Mouse (Mus musculus): ENCODE measurements around the gene Sco2. TPM values are rescaled to one million over a fixed set of nuclear protein-coding genes. Genes with fewer than 3 reads are reported as not detected.
A peak's percentile ranks its signal among the peaks of the same experiment; 100 is the strongest.

Sco2 gene
- polyA plus RNA-seq, 1 experiment from 2014 or later, result 5.6 TPM

DNA sequence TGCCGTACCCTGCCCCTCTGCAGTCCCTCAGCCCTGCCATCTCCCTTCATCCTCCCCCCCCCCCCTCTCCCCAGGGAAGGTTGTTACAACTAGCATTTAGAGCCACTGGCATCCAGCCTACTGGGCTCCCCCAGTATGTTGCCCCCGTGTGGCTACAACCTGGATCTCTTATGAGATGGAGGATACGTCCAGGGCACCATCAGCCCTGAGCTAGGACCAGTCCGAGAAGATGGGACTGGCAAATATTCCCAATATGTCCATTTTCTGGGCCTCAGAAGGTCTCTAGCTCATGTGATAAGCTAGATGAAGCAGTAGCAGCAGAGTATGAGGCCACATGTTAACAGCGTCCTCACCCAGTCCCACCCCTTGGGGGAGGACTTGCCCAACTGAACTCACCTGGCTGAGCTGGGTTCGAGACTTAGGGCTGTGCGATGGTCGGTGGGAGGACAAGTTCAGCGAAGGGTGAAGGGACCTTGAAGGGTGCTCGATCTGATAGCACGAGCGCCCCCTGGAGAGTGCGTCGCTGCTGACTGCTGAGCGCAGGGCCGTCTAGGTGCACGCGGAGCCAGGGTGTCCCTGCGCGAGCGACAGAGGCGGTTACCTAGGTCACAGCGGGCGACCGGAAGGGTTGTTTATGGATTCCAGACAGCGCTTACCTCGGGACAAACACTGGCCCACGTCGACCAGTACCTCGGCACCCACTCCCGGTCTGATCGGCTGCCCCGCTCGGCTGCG lies 452 bp downstream of the Sco2 start:
- Histone ChIP-seq H3K27me3 (replicated peaks) (peaks cover 25% of the 10 kb centered on the region), H3K27ac (ENCODE audit: poor library complexity, severe bottlenecking) (peak overlapping the region; percentile 89), H3K4me2 (peak overlapping the region; percentile 85), H3K4me3 (peak overlapping the region; percentile 71), H3K4me1 (replicated peaks) (peaks cover 24% of the 10 kb centered on the region), H3K9me3 (replicated peaks) (no peaks in the 10 kb centered on the region), H3K9ac (peak overlapping the region; percentile 78), H3K36me3 (peaks cover 44% of the 10 kb centered on the region)
- peak; percentile 89 for ATAC-seq (ENCODE audit: insufficient number of reproducible peaks, low FRiP score)
- WGBS, result 1% methylated on average over 35 of the region's 35 CpGs

DNA sequence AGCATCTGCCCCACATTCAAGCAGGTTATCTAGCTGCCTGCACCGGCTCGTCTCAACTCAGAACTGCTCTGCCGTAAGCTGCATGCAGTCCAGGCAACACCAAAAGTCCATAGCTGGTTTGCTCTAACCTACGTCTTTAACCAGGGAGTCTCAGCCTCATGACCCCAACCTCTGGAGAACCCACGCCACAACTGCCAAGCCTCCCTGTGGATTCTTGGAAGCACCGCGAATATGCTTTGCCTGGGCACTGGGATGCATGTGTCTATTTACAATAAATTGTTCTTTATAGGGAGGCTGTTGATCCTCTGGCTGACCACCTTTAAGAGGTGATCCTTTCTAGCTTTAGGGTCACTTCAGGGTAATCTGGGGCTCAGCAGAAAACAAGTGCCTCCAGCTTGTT lies 1.1 kb downstream of the Sco2 start:
- ATAC-seq (ENCODE audit: insufficient number of reproducible peaks, low FRiP score), result no peak
- Histone ChIP-seq H3K4me1 (replicated peaks) (peaks cover 19% of the 10 kb centered on the region), H3K9me3 (replicated peaks) (no peaks in the 10 kb centered on the region), H3K27ac (ENCODE audit: poor library complexity, severe bottlenecking) (no peak overlapping the region; the same call in 1 of the 2 replicates), H3K36me3 (peaks cover 50% of the 10 kb centered on the region), H3K9ac (peak overlapping the region; percentile 78), H3K27me3 (replicated peaks) (peaks cover 18% of the 10 kb centered on the region), H3K4me2 (peak overlapping the region; percentile 85), H3K4me3 (peak overlapping the region; percentile 71)
- 83% methylated on average over 7 of the region's 7 CpGs for WGBS

DNA sequence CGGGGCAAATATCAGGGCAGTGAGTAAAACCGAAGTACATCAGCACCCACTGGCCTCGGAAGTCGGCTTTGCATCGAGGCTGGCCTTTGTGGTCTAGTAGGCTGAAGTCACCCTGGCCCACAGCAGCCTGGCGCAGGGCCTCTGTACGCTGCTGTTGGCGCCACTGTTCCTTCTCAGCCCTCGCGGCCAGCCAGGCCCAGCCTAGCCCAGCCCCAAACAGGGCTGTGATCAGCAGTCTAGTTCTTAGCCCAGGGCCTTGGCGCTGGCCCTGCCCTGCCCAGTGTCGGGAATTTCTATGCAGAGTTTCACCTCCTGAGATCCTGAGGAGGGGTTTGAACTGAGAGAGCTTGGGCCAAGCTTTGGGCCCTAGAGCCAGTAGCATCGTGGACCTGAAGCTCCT lies 1.6 kb downstream of the Sco2 start:
- Histone ChIP-seq H3K27ac (ENCODE audit: poor library complexity, severe bottlenecking) (no peak overlapping the region), H3K9ac (no peak overlapping the region), H3K27me3 (replicated peaks) (peaks cover 14% of the 10 kb centered on the region), H3K4me1 (replicated peaks) (peaks cover 14% of the 10 kb centered on the region), H3K4me2 (no peak overlapping the region), H3K36me3 (peaks cover 55% of the 10 kb centered on the region), H3K9me3 (replicated peaks) (no peaks in the 10 kb centered on the region), H3K4me3 (no peak overlapping the region)
- no peak for ATAC-seq (ENCODE audit: insufficient number of reproducible peaks, low FRiP score)
- WGBS, result 88% methylated on average over 13 of the region's 13 CpGs

DNA sequence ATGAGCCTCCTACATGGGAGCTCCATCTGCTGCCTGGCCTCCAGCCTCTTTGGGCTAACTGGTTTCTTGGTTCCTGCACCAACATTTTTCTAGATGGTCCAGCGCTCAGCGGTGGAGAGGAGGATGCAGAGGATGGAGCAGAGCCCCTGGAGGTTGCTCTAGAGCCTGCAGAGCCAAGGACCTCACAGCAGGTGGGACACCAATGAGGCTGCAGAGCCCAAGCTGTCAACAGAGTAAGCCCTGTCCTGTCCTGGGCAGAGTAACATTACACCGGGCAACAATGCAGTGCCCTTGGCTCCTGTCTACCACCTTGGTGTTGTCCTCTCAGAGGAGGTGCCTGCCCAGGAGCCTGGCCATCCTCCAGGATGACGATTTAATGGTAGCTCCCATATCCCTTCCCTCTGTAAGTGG lies 8.5 kb downstream of the Sco2 start:
- no peaks in the 10 kb centered on the region for H3K4me1 ChIP-seq (replicated peaks)
- no peak overlapping the region for H3K4me2 ChIP-seq
- WGBS, result 87% methylated on average over 4 of the region's 4 CpGs
- H3K36me3 ChIP-seq, result peaks cover 99% of the 10 kb centered on the region
- H3K27ac ChIP-seq (ENCODE audit: poor library complexity, severe bottlenecking), result no peak overlapping the region
- no peak overlapping the region for H3K9ac ChIP-seq
- no peak overlapping the region for H3K4me3 ChIP-seq
- no peak for ATAC-seq (ENCODE audit: insufficient number of reproducible peaks, low FRiP score)
- no peaks in the 10 kb centered on the region for H3K27me3 ChIP-seq (replicated peaks)
- H3K9me3 ChIP-seq (replicated peaks), result no peaks in the 10 kb centered on the region

DNA sequence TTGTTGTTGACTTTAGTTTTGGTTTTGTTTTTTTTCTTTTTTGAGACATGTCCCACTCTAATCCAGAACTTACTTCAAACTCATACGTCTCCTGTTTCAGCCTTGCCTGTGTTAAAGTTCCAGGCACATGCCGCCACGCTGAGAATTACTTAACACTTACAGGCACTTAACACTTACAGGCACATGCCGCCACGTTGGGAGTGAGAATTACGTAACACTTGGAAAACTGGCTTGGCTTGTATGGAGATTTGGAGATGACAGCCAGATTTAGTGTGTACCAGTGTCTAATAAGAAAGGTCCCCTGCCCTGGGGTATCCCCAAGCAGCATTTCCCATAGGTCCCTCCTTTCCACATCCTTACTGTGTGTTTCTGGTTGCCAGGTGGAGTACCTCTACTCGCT lies 10.6 kb downstream of the Sco2 start:
- Histone ChIP-seq H3K36me3 (peaks cover 84% of the 10 kb centered on the region), H3K27me3 (replicated peaks) (no peaks in the 10 kb centered on the region), H3K4me3 (no peak overlapping the region), H3K27ac (ENCODE audit: poor library complexity, severe bottlenecking) (no peak overlapping the region), H3K4me1 (replicated peaks) (peaks cover 14% of the 10 kb centered on the region), H3K4me2 (no peak overlapping the region), H3K9ac (no peak overlapping the region), H3K9me3 (replicated peaks) (no peaks in the 10 kb centered on the region)
- ATAC-seq (ENCODE audit: insufficient number of reproducible peaks, low FRiP score), result no peak
- 88% methylated on average over 7 of the region's 7 CpGs for WGBS

DNA sequence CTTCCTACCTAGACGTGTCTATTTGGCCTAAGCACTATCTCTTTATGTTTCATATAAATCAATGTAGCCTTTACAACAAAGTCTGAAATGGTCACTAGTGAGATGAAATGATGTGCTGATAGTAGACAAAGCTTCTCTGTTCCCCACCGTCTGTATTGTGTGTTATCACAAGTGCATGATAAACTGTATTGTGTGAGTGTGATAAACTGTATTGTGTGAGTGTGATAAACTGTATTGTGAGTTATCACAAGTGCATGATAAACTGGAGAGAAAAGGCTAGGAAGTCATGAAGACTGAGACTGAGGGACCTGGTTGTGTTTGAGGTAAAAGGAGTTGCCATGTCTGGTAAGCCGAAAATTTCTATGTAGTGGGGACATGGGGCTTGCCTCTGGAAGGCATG lies 14.9 kb downstream of the Sco2 start:
- Histone ChIP-seq H3K36me3 (peaks cover 46% of the 10 kb centered on the region), H3K4me2 (no peak overlapping the region), H3K9ac (no peak overlapping the region), H3K27ac (ENCODE audit: poor library complexity, severe bottlenecking) (no peak overlapping the region), H3K9me3 (replicated peaks) (no peaks in the 10 kb centered on the region), H3K4me3 (no peak overlapping the region), H3K27me3 (replicated peaks) (no peaks in the 10 kb centered on the region), H3K4me1 (replicated peaks) (peaks cover 32% of the 10 kb centered on the region)
- WGBS, result 57% methylated on average over 3 of the region's 3 CpGs
- no peak for ATAC-seq (ENCODE audit: insufficient number of reproducible peaks, low FRiP score)

DNA sequence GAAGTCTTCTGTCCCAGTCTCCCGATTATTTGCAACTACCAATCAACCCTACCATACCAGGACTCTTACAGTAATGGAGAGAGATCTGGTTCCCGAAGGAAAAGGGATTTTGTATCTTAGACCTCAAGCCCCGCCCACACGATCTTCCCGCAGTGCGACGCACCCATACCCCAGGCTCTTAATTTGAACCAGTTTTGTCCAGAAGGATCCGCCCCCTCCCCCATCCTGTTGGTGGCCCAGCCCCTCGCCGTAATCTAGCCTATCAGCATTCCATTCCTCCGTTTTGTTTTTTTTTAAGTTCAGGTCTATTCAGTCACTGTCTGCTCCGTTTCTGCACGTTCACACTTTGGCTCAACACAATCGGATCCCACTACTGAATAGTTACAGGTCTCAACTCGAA lies 17.3 kb downstream of the Sco2 start:
- Histone ChIP-seq H3K4me3 (peak overlapping the region; percentile 94), H3K27me3 (replicated peaks) (no peaks in the 10 kb centered on the region), H3K9me3 (replicated peaks) (no peaks in the 10 kb centered on the region), H3K4me1 (replicated peaks) (peaks cover 33% of the 10 kb centered on the region), H3K27ac (ENCODE audit: poor library complexity, severe bottlenecking) (peak overlapping the region; percentile 91), H3K36me3 (peaks cover 47% of the 10 kb centered on the region), H3K9ac (peak overlapping the region; percentile 91), H3K4me2 (peak overlapping the region; percentile 84)
- peak; percentile 70 for ATAC-seq (ENCODE audit: insufficient number of reproducible peaks, low FRiP score)
- WGBS, result 0% methylated on average over 15 of the region's 15 CpGs

DNA sequence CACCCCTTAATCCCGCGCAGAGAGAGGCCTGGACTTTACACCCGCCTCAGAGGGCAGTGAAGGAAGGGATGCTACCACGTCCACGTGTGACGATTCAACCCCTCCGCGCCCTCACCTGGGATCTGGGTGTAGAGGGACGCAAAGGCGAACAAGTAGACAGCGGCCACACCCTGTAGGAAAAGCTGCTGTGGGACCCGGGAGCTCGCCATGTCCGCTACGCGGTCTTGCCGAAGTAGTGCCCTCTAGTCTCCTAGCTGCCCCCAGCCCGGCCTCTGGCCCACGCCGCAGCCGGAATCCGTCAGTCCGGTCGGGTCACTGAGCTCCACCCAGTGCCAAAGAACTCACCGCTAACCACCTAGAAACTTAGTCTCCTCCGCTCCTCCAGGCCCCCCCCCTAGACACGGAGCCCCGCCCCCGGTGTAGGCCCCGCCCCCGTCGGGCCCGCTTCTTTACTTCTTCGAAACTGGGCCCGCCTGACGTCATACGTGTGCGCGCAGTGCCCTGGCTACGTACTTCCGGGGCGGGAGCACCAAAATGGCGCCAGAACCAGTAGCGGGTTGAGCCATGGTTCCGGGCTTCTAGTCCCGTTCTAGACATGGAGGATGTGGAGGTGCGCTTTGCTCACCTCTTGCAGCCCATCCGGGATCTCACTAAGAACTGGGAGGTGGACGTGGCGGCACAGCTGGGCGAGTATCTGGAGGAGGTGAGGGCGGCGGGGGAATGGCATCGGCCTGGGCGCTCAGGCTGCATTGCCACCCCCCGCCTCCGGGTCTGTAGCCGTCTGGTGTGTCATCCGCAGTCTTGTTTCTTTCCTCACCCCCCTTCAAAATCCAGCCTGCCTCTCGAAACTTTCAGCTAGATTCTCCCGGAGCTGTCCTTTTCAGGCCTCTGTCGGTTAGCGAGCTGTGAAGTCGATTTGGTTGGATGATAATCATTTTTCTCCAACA lies 18.1 kb downstream of the Sco2 start, which contains the start of the genes Lmf2 and Ncaph2:
TSS of gene Lmf2 (minus strand) at position 419 of the 947 bp plus-strand sequence.
TSS of gene Ncaph2 (plus strand) at position 479 of the 947 bp plus-strand sequence.
- peak within 1 kb of the TSS; percentile 91 for H3K27ac ChIP-seq (ENCODE audit: poor library complexity, severe bottlenecking)
- peak; percentile 92 for ATAC-seq (ENCODE audit: insufficient number of reproducible peaks, low FRiP score)
- H3K9ac ChIP-seq, result peak within 1 kb of the TSS; percentile 91
- no peaks in the 10 kb centered on the region for H3K9me3 ChIP-seq (replicated peaks)
- peak within 1 kb of the TSS; percentile 84 for H3K4me2 ChIP-seq
- WGBS, result under 1% methylated on average over 64 of the region's 64 CpGs
- peak within 1 kb of the TSS; percentile 94 for H3K4me3 ChIP-seq
- peaks cover 36% of the 10 kb centered on the region for H3K4me1 ChIP-seq (replicated peaks)
- H3K27me3 ChIP-seq (replicated peaks), result no peaks in the 10 kb centered on the region
- H3K36me3 ChIP-seq, result peaks cover 47% of the 10 kb centered on the region

DNA sequence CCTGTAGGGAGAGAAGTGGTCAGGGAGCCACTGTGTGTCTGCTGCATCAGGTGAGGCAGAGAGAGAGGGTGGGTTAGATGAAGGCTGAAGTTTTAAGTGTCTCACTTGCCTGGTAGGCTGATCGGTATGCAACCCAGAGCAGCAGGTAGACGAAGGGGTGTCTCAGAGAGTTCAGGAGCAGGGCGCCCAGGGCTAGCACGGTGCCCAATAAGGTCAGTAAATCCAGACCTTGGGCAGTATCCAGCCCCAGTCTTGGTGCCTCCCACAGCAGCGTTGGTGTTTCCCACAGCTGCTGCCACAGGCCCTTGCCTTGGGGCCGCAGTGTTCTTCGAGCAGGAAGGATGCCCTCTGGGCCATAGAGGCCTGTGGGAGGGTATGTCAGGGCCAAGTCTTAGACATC lies 19.2 kb downstream of the Sco2 start:
- Histone ChIP-seq H3K27me3 (replicated peaks) (no peaks in the 10 kb centered on the region), H3K4me2 (peak overlapping the region; percentile 82), H3K4me3 (peak overlapping the region; percentile 94), H3K9me3 (replicated peaks) (no peaks in the 10 kb centered on the region), H3K36me3 (peaks cover 47% of the 10 kb centered on the region), H3K4me1 (replicated peaks) (peaks cover 32% of the 10 kb centered on the region), H3K27ac (ENCODE audit: poor library complexity, severe bottlenecking) (no peak overlapping the region), H3K9ac (peak overlapping the region; percentile 91)
- ATAC-seq (ENCODE audit: insufficient number of reproducible peaks, low FRiP score), result no peak
- 78% methylated on average over 7 of the region's 7 CpGs for WGBS

DNA sequence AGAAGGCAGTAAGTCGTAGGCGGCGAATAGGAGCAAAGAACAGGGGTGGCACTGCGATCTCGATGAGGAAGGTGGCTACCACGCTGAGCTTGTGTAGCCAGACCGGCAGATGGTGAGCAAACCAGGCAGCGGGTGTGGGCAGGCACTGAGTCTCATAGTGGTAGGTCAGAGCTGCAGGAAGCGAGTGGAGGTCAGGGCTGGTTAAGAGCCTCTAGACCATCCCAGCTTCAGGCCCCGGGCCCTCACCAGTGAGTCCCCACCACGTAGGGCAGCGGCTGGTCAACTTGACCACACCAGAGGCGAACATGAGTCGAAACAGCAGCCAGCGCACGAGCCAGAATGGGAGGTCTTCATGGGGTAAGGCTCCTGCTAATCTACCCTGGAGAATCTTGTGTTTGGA lies 19.8 kb downstream of the Sco2 start:
- ATAC-seq (ENCODE audit: insufficient number of reproducible peaks, low FRiP score), result no peak
- WGBS, result 93% methylated on average over 16 of the region's 16 CpGs
- Histone ChIP-seq H3K4me1 (replicated peaks) (peaks cover 27% of the 10 kb centered on the region), H3K27me3 (replicated peaks) (no peaks in the 10 kb centered on the region), H3K36me3 (peaks cover 47% of the 10 kb centered on the region), H3K27ac (ENCODE audit: poor library complexity, severe bottlenecking) (no peak overlapping the region), H3K4me3 (peak overlapping the region; percentile 94; the same call in 1 of the 2 replicates), H3K9ac (peak overlapping the region; percentile 91; the same call in 1 of the 2 replicates), H3K9me3 (replicated peaks) (no peaks in the 10 kb centered on the region), H3K4me2 (peak overlapping the region; percentile 82; the same call in 1 of the 2 replicates)

DNA sequence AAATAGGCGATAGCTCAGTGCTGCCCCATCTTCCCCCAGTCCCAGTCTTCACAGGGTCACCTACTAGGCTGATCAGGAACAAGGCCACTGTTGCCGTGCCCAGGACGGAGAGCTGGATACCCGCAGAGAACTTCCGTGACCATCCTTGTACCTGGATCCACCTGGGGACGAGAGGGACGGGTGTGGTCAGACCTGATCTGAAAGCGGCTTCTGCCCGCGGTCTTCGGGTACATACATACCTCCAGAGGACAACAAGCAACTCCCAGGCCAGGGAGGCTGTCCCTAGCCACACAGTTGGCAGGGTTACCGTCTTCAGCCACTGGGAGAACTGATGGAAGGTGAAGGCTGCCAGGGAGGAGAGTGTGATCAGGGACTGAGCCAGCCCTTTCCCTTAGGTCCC lies 20.9 kb downstream of the Sco2 start:
- no peak overlapping the region for H3K27ac ChIP-seq (ENCODE audit: poor library complexity, severe bottlenecking)
- WGBS, result 94% methylated on average over 12 of the region's 12 CpGs
- H3K4me3 ChIP-seq, result no peak overlapping the region
- H3K36me3 ChIP-seq, result peaks cover 47% of the 10 kb centered on the region
- no peak overlapping the region for H3K4me2 ChIP-seq
- no peaks in the 10 kb centered on the region for H3K27me3 ChIP-seq (replicated peaks)
- H3K9me3 ChIP-seq (replicated peaks), result no peaks in the 10 kb centered on the region
- no peak for ATAC-seq (ENCODE audit: insufficient number of reproducible peaks, low FRiP score)
- H3K9ac ChIP-seq, result no peak overlapping the region
- peaks cover 20% of the 10 kb centered on the region for H3K4me1 ChIP-seq (replicated peaks)
